Mouse (Mus musculus): ENCODE results near the gene Parn.
A peak's percentile ranks its signal among the peaks of the same experiment; 100 is the strongest.
"Not testable (repeated sequence)": the region's sequence is repeated elsewhere in the genome, so short reads cannot be mapped to it uniquely, and the experiment has no call there.

Gene Parn

GRCm38 (mm10) chr16:13667878-13668343 is at the start of gene Parn:
TSS of gene Parn (minus strand) at chr16:13668170.
- peak; percentile 96 to 97 for DNase-seq (ENCODE audit: low spot score in 2 of 2)

GRCm38 (mm10) chr16:13716821-13717553 is 49.0 kb upstream of the Parn start:
- no peak for DNase-seq (ENCODE audit: low spot score in 2 of 2)

GRCm38 (mm10) chr16:13714910-13715309 is 46.9 kb upstream of the Parn start:
- DNase-seq (ENCODE audit: low spot score in 2 of 2) = no peak

GRCm38 (mm10) chr16:13704676-13705075 is 36.7 kb upstream of the Parn start:
- no peak for DNase-seq (ENCODE audit: low spot score in 2 of 2)

- DNase-seq (ENCODE audit: low spot score in 2 of 2) = no peak
Measured at GRCm38 (mm10) chr16:13702184-13702583, 34.2 kb upstream of the Parn start.

- no peak for DNase-seq (ENCODE audit: low spot score in 2 of 2)
Measured at GRCm38 (mm10) chr16:13698998-13699397, 31.0 kb upstream of the Parn start.

- DNase-seq (ENCODE audit: low spot score in 2 of 2) = no peak
Measured at GRCm38 (mm10) chr16:13678601-13679319, 10.8 kb upstream of the Parn start.

- DNase-seq (ENCODE audit: low spot score in 2 of 2) = no peak
Measured at GRCm38 (mm10) chr16:13674511-13674910, 6.5 kb upstream of the Parn start.

- DNase-seq (ENCODE audit: low spot score in 2 of 2) = no peak
Measured at GRCm38 (mm10) chr16:13673114-13673513, 5.1 kb upstream of the Parn start.

- DNase-seq (ENCODE audit: low spot score in 2 of 2) = peak; percentile 60 to 62
Measured at GRCm38 (mm10) chr16:13672386-13672898, 4.5 kb upstream of the Parn start.

GRCm38 (mm10) chr16:13671685-13672385 is 3.9 kb upstream of the Parn start, which contains the start of the genes Bfar and 3110001I22Rik:
TSS of gene Bfar (plus strand) at chr16:13671858.
TSS of gene 3110001I22Rik (plus strand) at chr16:13671929.
- DNase-seq (ENCODE audit: low spot score in 2 of 2) = peak; percentile 93 to 94

GRCm38 (mm10) chr16:13670896-13671295 is 2.9 kb upstream of the Parn start:
- not testable (repeated sequence) for DNase-seq (ENCODE audit: low spot score in 2 of 2)

GRCm38 (mm10) chr16:13669282-13669681 is 1.3 kb upstream of the Parn start:
- no peak for DNase-seq (ENCODE audit: low spot score in 2 of 2)

GRCm38 (mm10) chr16:13668402-13669108 is 585 bp upstream of the Parn start:
- DNase-seq (ENCODE audit: low spot score in 2 of 2) = peak in 1 of 2 experiments; percentile 32

GRCm38 (mm10) chr16:13660736-13661135 is 7.2 kb downstream of the Parn start:
- no peak for DNase-seq (ENCODE audit: low spot score in 2 of 2)

GRCm38 (mm10) chr16:13658886-13659285 is 9.1 kb downstream of the Parn start:
- DNase-seq (ENCODE audit: low spot score in 2 of 2) = no peak

- no peak for DNase-seq (ENCODE audit: low spot score in 2 of 2)
Measured at GRCm38 (mm10) chr16:13645930-13646329, 22.0 kb downstream of the Parn start.

GRCm38 (mm10) chr16:13644474-13644873 is 23.5 kb downstream of the Parn start:
- DNase-seq (ENCODE audit: low spot score in 2 of 2) = no peak

- DNase-seq (ENCODE audit: low spot score in 2 of 2) = no peak
Measured at GRCm38 (mm10) chr16:13640064-13640463, 27.9 kb downstream of the Parn start.

- DNase-seq (ENCODE audit: low spot score in 2 of 2) = no peak
Measured at GRCm38 (mm10) chr16:13639508-13639907, 28.5 kb downstream of the Parn start.

GRCm38 (mm10) chr16:13638198-13638597 is 29.8 kb downstream of the Parn start:
- not testable (repeated sequence) for DNase-seq (ENCODE audit: low spot score in 2 of 2)
